Mouse (Mus musculus): ENCODE results near the gene Nfatc2ip. TPM values are rescaled to one million over a fixed set of nuclear protein-coding genes. Genes with fewer than 3 reads are reported as not detected.
A peak's percentile ranks its signal among the peaks of the same experiment; 100 is the strongest.

Nfatc2ip gene
- 1 to 10 TPM; 3.3 to 3.4 TPM for total RNA-seq (2021)
- long read RNA-seq, experiment 1, partial matches to known transcripts = 0 of 2 reads
- long read RNA-seq, experiment 1, other reads (novel, unspliced or antisense) = 0 of 2 reads
- long read RNA-seq, experiment 2, partial matches to known transcripts = 0 of 2 reads
- long read RNA-seq, experiment 2, other reads (novel, unspliced or antisense) = 1 of 2 reads

GRCm38 (mm10) chr7:126396298-126397119 is at the start of gene Nfatc2ip:
Gene Nfatc2ip (minus strand): TSS chr7:126396737.
- no peak for TF ChIP-seq CTCF (IDR thresholded peaks at IDR 0.05)
- Histone ChIP-seq H3K27ac (peak within 1 kb of the TSS; percentile 92), H3K4me3 (peak within 1 kb of the TSS; percentile 76)
- peak; percentile 92 for DNase-seq
- intact Hi-C loops (cut with DNase I) = loop anchor here (5.0 kb wide), 1 partner anchor 86 kb away; no protein-coding TSS in a partner anchor

DNA sequence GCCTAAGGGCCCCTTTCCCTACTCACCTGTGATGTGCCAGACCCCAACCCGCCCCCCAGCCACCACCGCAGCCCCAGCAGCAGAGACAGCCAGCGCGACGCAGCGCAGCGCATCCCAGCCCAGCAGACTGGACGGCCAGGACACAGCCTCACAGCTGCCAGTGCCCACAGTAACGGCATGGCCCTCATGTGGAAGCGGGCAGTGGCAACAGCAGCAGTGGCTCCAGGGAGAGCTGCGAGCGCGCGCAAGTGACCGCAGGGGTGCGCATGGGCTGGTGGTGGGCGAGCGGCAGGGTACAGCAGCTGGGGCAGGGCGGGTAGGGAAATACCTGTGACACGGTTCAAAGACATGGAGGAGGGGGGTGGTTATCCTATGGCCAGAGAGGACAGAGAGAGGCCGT is 49.7 kb upstream of the Nfatc2ip start:
- DNase-seq = peak; percentile 58
- no peak for TF ChIP-seq CTCF (IDR thresholded peaks at IDR 0.05)
- Histone ChIP-seq H3K27ac (peak overlapping the region; percentile 65), H3K4me3 (no peak overlapping the region)
- intact Hi-C loops (cut with DNase I) = no loop called here

DNA sequence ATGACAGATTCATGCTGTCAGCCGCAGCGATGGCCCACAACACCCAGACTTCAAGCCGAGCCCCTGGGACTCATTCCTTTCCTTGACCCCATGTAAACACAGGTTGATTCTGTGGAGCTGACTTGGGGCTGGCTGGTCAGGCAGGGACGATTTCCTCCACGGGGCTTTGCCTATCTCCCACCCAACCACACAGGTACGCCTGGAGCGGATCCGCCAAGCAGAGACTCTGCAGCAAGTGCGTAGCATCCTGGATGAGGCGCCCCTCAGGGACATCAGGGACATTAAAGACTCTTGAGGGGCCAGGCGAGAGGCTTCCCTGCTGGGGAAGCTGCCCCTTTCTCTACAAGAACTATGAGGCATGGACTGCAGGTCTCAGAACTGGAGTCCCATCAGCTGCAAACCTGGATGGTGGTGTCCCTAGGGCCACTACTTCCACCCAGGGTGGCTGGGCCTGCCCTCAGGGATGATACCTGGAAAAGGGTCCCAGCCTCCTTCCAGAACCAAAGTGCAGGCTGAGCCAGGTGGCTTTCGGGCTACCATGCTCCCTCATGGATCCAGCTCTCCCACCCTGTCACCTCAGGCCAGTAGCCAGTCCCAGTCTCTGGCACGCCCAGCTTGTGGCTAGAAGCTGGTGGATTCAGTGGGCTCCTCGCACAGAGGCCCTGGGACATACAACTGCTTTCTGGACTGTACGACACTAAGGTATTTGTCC is 48.7 kb upstream of the Nfatc2ip start:
- peak; percentile 64 for DNase-seq
- intact Hi-C loops (cut with DNase I) = no loop called here
- H3K27ac ChIP-seq = peak overlapping the region; percentile 65
- no peak overlapping the region for H3K4me3 ChIP-seq
- no peak for TF ChIP-seq CTCF (IDR thresholded peaks at IDR 0.05)

DNA sequence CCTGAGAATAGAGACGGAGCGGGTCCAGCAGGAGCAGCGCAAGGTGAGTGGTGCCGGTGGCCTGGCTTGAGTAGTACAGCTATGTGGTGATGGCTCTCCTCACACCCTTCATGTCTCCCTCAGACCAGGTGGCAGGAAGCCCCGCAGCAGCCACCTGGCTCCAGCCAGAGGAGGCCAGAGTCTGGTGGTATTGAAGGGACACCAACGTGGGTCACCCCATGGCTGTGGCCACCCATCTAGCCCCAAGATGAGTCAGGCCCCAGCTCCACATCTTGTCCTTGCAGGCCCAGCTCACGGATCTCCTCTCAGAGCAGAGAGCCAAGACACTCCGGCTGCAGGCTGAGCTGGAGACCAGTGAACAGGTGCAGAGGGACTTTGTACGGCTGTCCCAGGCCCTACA is 48.0 kb upstream of the Nfatc2ip start:
- intact Hi-C loops (cut with DNase I) = no loop called here
- peak overlapping the region; percentile 65 for H3K27ac ChIP-seq
- no peak for TF ChIP-seq CTCF (IDR thresholded peaks at IDR 0.05)
- H3K4me3 ChIP-seq = no peak overlapping the region
- DNase-seq = peak; percentile 81

- TF ChIP-seq CTCF (IDR thresholded peaks at IDR 0.05) = no peak
- intact Hi-C loops (cut with DNase I) = no loop called here
- peak; percentile 64 for DNase-seq
Observed at GRCm38 (mm10) chr7:126443997-126444396, 47.5 kb upstream of the Nfatc2ip start.

GRCm38 (mm10) chr7:126440134-126440533 is 43.6 kb upstream of the Nfatc2ip start:
- DNase-seq = peak; percentile 65
- Histone ChIP-seq H3K27ac (no peak overlapping the region), H3K4me3 (no peak overlapping the region)
- intact Hi-C loops (cut with DNase I) = no loop called here
- TF ChIP-seq CTCF (IDR thresholded peaks at IDR 0.05) = no peak

More at GRCm38 (mm10) chr7:126443997-126444396, 47.5 kb upstream of the Nfatc2ip start:
- no peak overlapping the region for H3K4me3 ChIP-seq
- H3K27ac ChIP-seq = peak overlapping the region; percentile 65; the same call in 1 of the 2 replicates

DNA sequence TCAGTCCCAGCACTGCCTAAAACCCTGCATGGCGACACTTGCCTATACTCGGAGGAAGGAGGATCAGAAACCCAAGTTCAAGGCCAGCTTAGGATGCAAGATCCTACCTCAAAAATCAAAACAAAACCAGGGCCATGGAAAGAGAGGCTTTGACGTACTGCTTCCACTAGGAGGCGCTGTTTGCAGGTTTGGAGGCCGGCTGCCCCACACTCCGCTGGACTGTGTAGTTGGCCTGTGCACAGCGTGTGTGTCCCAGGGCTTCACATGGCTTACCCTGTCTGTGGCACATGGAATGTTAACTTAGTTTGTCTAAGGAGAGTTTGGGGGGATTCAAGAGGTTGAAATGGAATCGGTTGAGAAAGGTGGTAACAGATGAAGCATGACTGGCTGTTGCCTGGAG is 40.3 kb upstream of the Nfatc2ip start:
- intact Hi-C loops (cut with DNase I) = loop anchor here (10.0 kb wide), 1 partner anchor 338 kb away; the partner anchor contains the start of gene Ypel3
- Histone ChIP-seq H3K4me3 (no peak overlapping the region), H3K27ac (no peak overlapping the region)
- TF ChIP-seq CTCF (IDR thresholded peaks at IDR 0.05) = peak; percentile 94
- peak; percentile 81 for DNase-seq

GRCm38 (mm10) chr7:126435801-126436200 is 39.3 kb upstream of the Nfatc2ip start:
- TF ChIP-seq CTCF (IDR thresholded peaks at IDR 0.05) = no peak
- intact Hi-C loops (cut with DNase I) = loop anchor here (10.0 kb wide), 1 partner anchor 339 kb away; the partner anchor contains the start of gene Ypel3
- DNase-seq = no peak
- no peak overlapping the region for H3K4me3 ChIP-seq
- H3K27ac ChIP-seq = no peak overlapping the region

DNA sequence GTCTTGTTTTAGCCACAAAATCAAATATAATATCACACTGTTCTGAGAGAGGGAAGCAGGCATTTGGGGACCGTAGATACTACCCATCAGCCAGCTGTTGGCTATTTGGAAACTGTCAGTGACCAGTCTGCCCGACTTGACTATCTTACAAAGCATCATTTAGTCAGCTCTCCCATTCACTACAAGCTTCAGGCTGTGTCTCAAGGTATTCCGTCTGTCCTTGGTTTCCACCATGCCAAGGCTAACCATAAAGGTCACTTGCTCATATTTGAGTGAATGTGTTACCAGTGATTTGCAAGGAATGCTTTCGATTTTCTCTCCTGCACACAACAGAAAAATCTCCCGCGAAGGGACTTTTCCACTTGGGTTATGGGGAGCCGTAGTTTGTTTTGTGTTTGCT is 38.2 kb upstream of the Nfatc2ip start:
- H3K4me3 ChIP-seq = no peak overlapping the region
- intact Hi-C loops (cut with DNase I) = loop anchor here (5.0 to 10.0 kb wide), 2 partner anchors 38 to 340 kb away; partner anchors contain the start of gene Ypel3
- TF ChIP-seq CTCF (IDR thresholded peaks at IDR 0.05) = no peak
- DNase-seq = no peak
- no peak overlapping the region for H3K27ac ChIP-seq

DNA sequence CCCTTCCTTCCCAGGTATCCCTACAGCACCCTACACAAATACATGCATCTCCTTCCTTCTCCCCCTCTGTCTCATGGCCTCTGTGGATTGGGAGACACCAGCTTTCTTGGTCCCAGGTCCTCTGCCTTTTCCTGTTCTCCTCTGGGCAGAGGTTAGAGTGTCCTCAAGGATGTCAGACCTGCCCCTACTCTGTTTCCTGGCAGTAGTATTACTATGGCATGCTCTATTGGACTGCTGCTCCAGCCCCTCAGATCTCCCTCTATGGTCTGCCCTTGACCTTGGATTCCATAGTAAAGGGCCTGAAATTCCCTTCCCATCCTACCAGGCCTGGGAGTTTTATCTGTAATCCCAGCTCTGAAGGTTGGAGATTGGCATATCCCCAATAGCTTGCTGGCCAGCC is 33.6 kb upstream of the Nfatc2ip start:
- no peak for TF ChIP-seq CTCF (IDR thresholded peaks at IDR 0.05)
- H3K4me3 ChIP-seq = peak overlapping the region; percentile 82
- no peak overlapping the region; the same call in 1 of the 2 replicates for H3K27ac ChIP-seq
- intact Hi-C loops (cut with DNase I) = loop anchor here (5.0 to 10.0 kb wide), 2 partner anchors 42 to 345 kb away; partner anchors contain the start of gene Ypel3
- no peak for DNase-seq

GRCm38 (mm10) chr7:126429503-126429898 is 33.0 kb upstream of the Nfatc2ip start:
- DNase-seq = peak; percentile 61
- Histone ChIP-seq H3K27ac (peak overlapping the region; percentile 94), H3K4me3 (peak overlapping the region; percentile 82)
- TF ChIP-seq CTCF (IDR thresholded peaks at IDR 0.05) = no peak
- intact Hi-C loops (cut with DNase I) = no loop called here

All from gastrocnemius, adult 2 months (tissue).